Mouse (Mus musculus) layer of hippocampus, postnatal 36 days (tissue): Measurements from ENCODE around the gene Tbca. TPM values are rescaled to one million over a fixed set of nuclear protein-coding genes. Genes with fewer than 3 reads are reported as not detected.

ENCODE experiments used
- DNase-seq, 2 experiments: peaks; one replicate each; pipeline ENCODE4 v3.0.0; 2022
- total RNA-seq, 2 experiments: library from RNA; stranded (reverse); gene quantifications; 2 replicates each; pipeline ENCODE4 v1.2.3; 2021

The Tbca gene
- 100 to 1,000 TPM; 138 to 139 TPM for total RNA-seq

- peak; percentile 76 to 80 for DNase-seq
Observed at GRCm38 (mm10) chr13:94788771-94789649, at the start of gene Tbca. Gene Tbca, plus strand, starts transcription at chr13:94788910.

- DNase-seq, result no peak
Observed at GRCm38 (mm10) chr13:94745176-94745575, 43.5 kb upstream of the Tbca start.

GRCm38 (mm10) chr13:94765852-94766251 is 22.9 kb upstream of the Tbca start:
- no peak for DNase-seq

GRCm38 (mm10) chr13:94768460-94769154 is 20.1 kb upstream of the Tbca start:
- no peak for DNase-seq

GRCm38 (mm10) chr13:94769155-94769470 is 19.6 kb upstream of the Tbca start:
- DNase-seq, result no peak

- DNase-seq, result no peak
Observed at GRCm38 (mm10) chr13:94786866-94787265, 1.8 kb upstream of the Tbca start.

- DNase-seq, result no peak
Observed at GRCm38 (mm10) chr13:94794689-94795088, 6.0 kb downstream of the Tbca start.

GRCm38 (mm10) chr13:94803480-94804057 is 14.9 kb downstream of the Tbca start:
- no peak for DNase-seq

GRCm38 (mm10) chr13:94806315-94807179 is 17.8 kb downstream of the Tbca start:
- no peak for DNase-seq

GRCm38 (mm10) chr13:94808596-94808995 is 19.9 kb downstream of the Tbca start:
- no peak for DNase-seq

- DNase-seq, result no peak
Observed at GRCm38 (mm10) chr13:94809724-94810123, 21.0 kb downstream of the Tbca start.

GRCm38 (mm10) chr13:94811451-94811850 is 22.7 kb downstream of the Tbca start:
- DNase-seq, result no peak

GRCm38 (mm10) chr13:94813770-94814169 is 25.1 kb downstream of the Tbca start:
- DNase-seq, result no peak

GRCm38 (mm10) chr13:94820516-94820915 is 31.8 kb downstream of the Tbca start:
- DNase-seq, result no peak

GRCm38 (mm10) chr13:94820956-94821355 is 32.2 kb downstream of the Tbca start:
- DNase-seq, result no peak

GRCm38 (mm10) chr13:94826389-94826788 is 37.7 kb downstream of the Tbca start:
- no peak for DNase-seq

- DNase-seq, result no peak
Observed at GRCm38 (mm10) chr13:94826986-94827385, 38.3 kb downstream of the Tbca start.

- DNase-seq, result no peak
Observed at GRCm38 (mm10) chr13:94827847-94828246, 39.1 kb downstream of the Tbca start.

GRCm38 (mm10) chr13:94838047-94838720 is 49.5 kb downstream of the Tbca start:
- DNase-seq, result no peak

GRCm38 (mm10) chr13:94838756-94839337 is 50.1 kb downstream of the Tbca start:
- no peak for DNase-seq

- no peak for DNase-seq
Observed at GRCm38 (mm10) chr13:94843236-94843635, 54.5 kb downstream of the Tbca start.

GRCm38 (mm10) chr13:94847870-94848269 is 59.2 kb downstream of the Tbca start:
- DNase-seq, result no peak
